Mouse (Mus musculus): ENCODE results near the gene Ikzf3.

- no peak for TF ChIP-seq CTCF (IDR thresholded peaks at IDR 0.05; ENCODE audit: control insufficient read depth, insufficient read depth, insufficient replicate concordance, low read depth, low read length)
- no peak for TF ChIP-seq POLR2A (IDR thresholded peaks at IDR 0.05; ENCODE audit: control insufficient read depth, low read depth, low read length)
Measured at GRCm38 (mm10) chr11:98582551-98583264, 36.9 kb upstream of the Ikzf3 start.

Measured in testis, adult 2 months (tissue).